Mouse (Mus musculus) limb, embryonic 14.5 days (tissue): ENCODE measurements at regions not wholly inside any gene's neighbourhood (a gene's known extent, or its start where the extent isn't known, plus 50 kb on each side); places are given as distances from the start of the nearest gene placed in this dataset.

ENCODE experiments used
- ATAC-seq: fragments of 200-750 bp; cut with Nextera tagmentation; 2 replicates; pipeline ENCODE4 v1.8.0; 2017; ENCODE audit warnings: low read depth, moderate number of reproducible peaks, moderate TSS enrichment; ENCODE audit not compliant: low FRiP score
- DNase-seq: peaks from one replicate; pipeline ENCODE4 v3.0.0-alpha.2; 2015; ENCODE audit warnings: low spot score
- H3K27ac ChIP-seq: fragments of 300-500 bp; sonication (generic); replicated peaks from 2 replicates; pipeline ENCODE4 v1.5.1; 2014; ENCODE audit warnings: low read depth, mild to moderate bottlenecking, low read length, moderate library complexity, mixed read lengths
- H3K27me3 ChIP-seq: fragments of 300-500 bp; sonication (generic); 2 replicates; pipeline ENCODE4 v1.6.1; 2014; ENCODE audit warnings: low read length, mixed read lengths; ENCODE audit not compliant: control insufficient read depth, insufficient read depth
- H3K36me3 ChIP-seq: fragments of 300-500 bp; sonication (generic); 2 replicates; pipeline ENCODE4 v1.6.1; 2014; ENCODE audit warnings: mild to moderate bottlenecking, low read length, moderate library complexity, mixed read lengths; ENCODE audit not compliant: control insufficient read depth, insufficient read depth
- H3K4me1 ChIP-seq: fragments of 300-500 bp; sonication (generic); 2 replicates; pipeline ENCODE4 v1.6.1; 2014; ENCODE audit warnings: antibody characterized with exemption, low read length, mixed read lengths; ENCODE audit not compliant: control insufficient read depth, insufficient read depth
- H3K4me2 ChIP-seq: fragments of 300-500 bp; sonication (generic); replicated peaks from 2 replicates; pipeline ENCODE4 v1.6.1; 2014; ENCODE audit warnings: low read depth, mild to moderate bottlenecking, low read length, moderate library complexity; ENCODE audit not compliant: severe bottlenecking
- H3K4me3 ChIP-seq: fragments of 300-500 bp; sonication (generic); replicated peaks from 2 replicates; pipeline ENCODE4 v1.5.1; 2014; ENCODE audit warnings: low read length
- H3K9ac ChIP-seq: fragments of 300-500 bp; sonication (generic); 2 replicates; pipeline ENCODE4 v1.6.1; 2014; ENCODE audit warnings: mild to moderate bottlenecking, low read depth, low read length, moderate library complexity; ENCODE audit not compliant: severe bottlenecking
- H3K9me3 ChIP-seq: fragments of 300-500 bp; sonication (generic); 2 replicates; pipeline ENCODE4 v1.6.1; 2016; ENCODE audit warnings: low read length; ENCODE audit not compliant: control insufficient read depth
- POLR2A ChIP-seq: fragments of 200-500 bp; IDR thresholded peaks from 2 replicates; pipeline ENCODE4 v1.8.0; 2012; ENCODE audit warnings: inconsistent platforms, mild to moderate bottlenecking, moderate library complexity, borderline replicate concordance; ENCODE audit not compliant: insufficient read depth, insufficient read length; ENCODE audit errors: extremely low read depth
- WGBS: fragments of 180-500 bp; shearing (Covaris S2); extraction: QIAGEN DNeasy Blood & Tissue Kit; methylation state at CpG from one replicate; pipeline ENCODE4 v1.1.7; 2014; 5-methylcytosine and 5-hydroxymethylcytosine counted together

DNA sequence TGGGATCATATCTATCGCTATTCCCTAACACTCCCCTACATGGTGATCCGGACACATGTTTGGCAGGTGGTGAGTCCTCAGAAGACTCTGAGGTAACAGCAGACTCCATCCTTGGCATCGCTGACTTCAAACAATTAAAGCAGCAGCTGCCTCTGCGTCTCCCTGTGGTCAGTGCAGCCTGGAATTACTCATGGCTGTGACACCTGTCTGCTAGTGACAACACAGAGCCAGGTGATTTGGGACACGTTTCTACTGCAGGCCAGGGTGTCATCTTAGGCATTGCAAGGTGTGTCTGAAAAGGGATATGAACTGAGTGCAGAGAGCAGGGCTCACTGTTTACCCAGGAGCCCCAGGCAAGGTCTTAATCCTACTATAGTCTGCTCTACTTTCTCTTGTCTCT is 58.8 kb upstream of the Errfi1 start:
- no peak overlapping the region for H3K4me2 ChIP-seq
- ATAC-seq = no peak
- no peak overlapping the region for H3K27ac ChIP-seq
- no peak for DNase-seq
- H3K4me1 ChIP-seq = peaks cover 12% of the 10 kb centered on the region
- H3K9me3 ChIP-seq = no peaks in the 10 kb centered on the region
- no peak overlapping the region for H3K9ac ChIP-seq
- no peaks in the 10 kb centered on the region for H3K36me3 ChIP-seq
- H3K27me3 ChIP-seq = no peaks in the 10 kb centered on the region
- WGBS = 49% methylated on average over 5 of the region's 5 CpGs
- H3K4me3 ChIP-seq = no peak overlapping the region
- TF ChIP-seq POLR2A = no peak

GRCm38 (mm10) chr4:150794257-150794794 is 59.4 kb upstream of the Errfi1 start:
- TF ChIP-seq POLR2A = no peak
- ATAC-seq (no peak), DNase-seq (no peak)
- H3K27me3 ChIP-seq = no peaks in the 10 kb centered on the region
- 60% methylated on average over 9 of the region's 9 CpGs for WGBS
- no peak overlapping the region for H3K4me2 ChIP-seq
- no peaks in the 10 kb centered on the region for H3K9me3 ChIP-seq
- H3K27ac ChIP-seq = no peak overlapping the region
- H3K9ac ChIP-seq = no peak overlapping the region
- peaks cover 7% of the 10 kb centered on the region; the same call in 1 of the 2 replicates for H3K4me1 ChIP-seq
- H3K36me3 ChIP-seq = no peaks in the 10 kb centered on the region
- H3K4me3 ChIP-seq = no peak overlapping the region

DNA sequence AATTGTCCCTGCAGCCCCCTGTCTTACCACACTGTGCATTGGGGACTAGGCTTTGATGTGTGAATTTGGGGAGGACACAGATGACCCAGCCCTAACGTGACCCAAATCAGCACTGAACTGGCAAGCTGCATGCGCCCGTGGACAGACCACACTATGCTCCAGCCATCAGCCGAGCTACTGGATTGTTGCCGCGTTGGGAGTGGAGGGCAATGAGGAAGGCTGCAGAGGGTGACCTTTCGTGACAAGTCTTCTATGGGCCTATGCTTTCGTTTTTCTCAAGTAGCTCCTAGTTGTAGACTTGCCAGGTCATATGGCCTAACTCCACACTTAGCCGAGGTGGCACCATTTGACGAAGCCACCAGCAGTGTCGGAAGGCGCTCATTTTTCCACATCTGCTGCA is 60.6 kb upstream of the Errfi1 start:
- H3K36me3 ChIP-seq = no peaks in the 10 kb centered on the region
- no peak overlapping the region for H3K9ac ChIP-seq
- ATAC-seq (no peak), DNase-seq (no peak)
- 78% methylated on average over 12 of the region's 12 CpGs for WGBS
- no peak overlapping the region for H3K4me2 ChIP-seq
- H3K4me3 ChIP-seq = no peak overlapping the region
- H3K27ac ChIP-seq = no peak overlapping the region
- no peaks in the 10 kb centered on the region for H3K27me3 ChIP-seq
- no peaks in the 10 kb centered on the region for H3K4me1 ChIP-seq
- TF ChIP-seq POLR2A = no peak
- H3K9me3 ChIP-seq = no peaks in the 10 kb centered on the region

GRCm38 (mm10) chr4:150789166-150789565 is 64.6 kb upstream of the Errfi1 start:
- Histone ChIP-seq H3K4me2 (no peak overlapping the region), H3K9me3 (no peaks in the 10 kb centered on the region), H3K4me1 (peaks cover 12% of the 10 kb centered on the region), H3K27ac (no peak overlapping the region), H3K36me3 (no peaks in the 10 kb centered on the region), H3K4me3 (no peak overlapping the region), H3K27me3 (no peaks in the 10 kb centered on the region), H3K9ac (no peak overlapping the region)
- no peak for DNase-seq
- 48% methylated on average over 7 of the region's 7 CpGs for WGBS
- ATAC-seq = no peak
- TF ChIP-seq POLR2A = no peak

DNA sequence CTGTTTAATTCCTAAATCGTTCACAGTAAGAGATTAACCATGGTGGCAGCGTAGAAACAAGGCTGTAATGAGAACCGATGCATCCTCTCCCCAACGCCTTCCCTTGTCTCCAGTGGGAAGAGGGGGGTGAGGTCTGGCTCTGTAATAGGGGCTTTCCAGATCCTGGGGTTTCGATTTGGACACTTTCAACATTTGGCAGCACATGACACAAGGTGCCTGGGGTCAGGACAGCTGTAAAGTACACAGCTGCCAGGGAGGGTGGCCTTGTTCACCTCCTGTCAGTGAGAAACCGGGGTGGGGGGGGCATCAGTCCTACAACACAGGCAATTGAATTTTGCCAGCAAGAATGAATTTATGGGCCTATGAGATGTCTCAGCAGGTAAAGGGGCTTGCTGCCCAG is 66.6 kb upstream of the Errfi1 start:
- H3K27ac ChIP-seq = no peak overlapping the region
- H3K9ac ChIP-seq = no peak overlapping the region
- DNase-seq = no peak

GRCm38 (mm10) chr4:150786651-150787050 is 67.1 kb upstream of the Errfi1 start:
- no peak overlapping the region for H3K27ac ChIP-seq
- 76% methylated on average over 3 of the region's 3 CpGs for whole genome bisulfite sequencing
- no peak overlapping the region for H3K4me3 ChIP-seq
- ATAC-seq = no peak
- no peak for TF ChIP-seq POLR2A
- DNase-seq = no peak
- no peaks in the 10 kb centered on the region for H3K27me3 ChIP-seq
- no peak overlapping the region for H3K9ac ChIP-seq
- H3K4me2 ChIP-seq = no peak overlapping the region
- H3K36me3 ChIP-seq = no peaks in the 10 kb centered on the region
- H3K4me1 ChIP-seq = peaks cover 12% of the 10 kb centered on the region
- H3K9me3 ChIP-seq = no peaks in the 10 kb centered on the region

More for the DNA sequence above, 66.6 kb upstream of the Errfi1 start:
- ATAC-seq = no peak
- H3K4me2 ChIP-seq = no peak overlapping the region
- peaks cover 12% of the 10 kb centered on the region for H3K4me1 ChIP-seq
- 53% methylated on average over 6 of the region's 6 CpGs for WGBS
- H3K36me3 ChIP-seq = no peaks in the 10 kb centered on the region
- TF ChIP-seq POLR2A = no peak
- no peaks in the 10 kb centered on the region for H3K27me3 ChIP-seq
- no peaks in the 10 kb centered on the region for H3K9me3 ChIP-seq
- H3K4me3 ChIP-seq = no peak overlapping the region
